Mouse (Mus musculus): ENCODE measurements around the gene Asphd2.

Gene Asphd2

DNA sequence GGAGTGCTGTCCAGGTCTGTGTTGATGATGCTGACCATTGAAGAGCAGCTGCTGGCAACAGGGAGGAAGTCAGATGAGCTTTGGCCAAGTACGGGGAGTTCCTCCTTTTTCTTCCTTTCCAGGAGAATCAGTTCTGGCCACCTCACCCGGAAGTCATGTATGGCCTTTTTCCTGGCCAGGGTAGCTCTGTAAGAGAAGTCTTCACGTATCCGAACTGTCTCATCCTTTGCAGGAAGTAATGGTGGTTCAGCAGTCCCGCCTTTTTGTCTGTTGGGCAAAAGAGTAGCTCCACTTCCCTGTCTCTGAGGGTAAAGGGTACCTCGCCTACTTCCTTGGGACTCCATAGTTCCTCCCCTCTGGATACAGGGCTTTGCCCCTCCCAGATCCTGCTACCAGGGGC lies 39.2 kb downstream of the Asphd2 start:
- in situ Hi-C loops (cut with MboI, MseI): no loop called here

DNA sequence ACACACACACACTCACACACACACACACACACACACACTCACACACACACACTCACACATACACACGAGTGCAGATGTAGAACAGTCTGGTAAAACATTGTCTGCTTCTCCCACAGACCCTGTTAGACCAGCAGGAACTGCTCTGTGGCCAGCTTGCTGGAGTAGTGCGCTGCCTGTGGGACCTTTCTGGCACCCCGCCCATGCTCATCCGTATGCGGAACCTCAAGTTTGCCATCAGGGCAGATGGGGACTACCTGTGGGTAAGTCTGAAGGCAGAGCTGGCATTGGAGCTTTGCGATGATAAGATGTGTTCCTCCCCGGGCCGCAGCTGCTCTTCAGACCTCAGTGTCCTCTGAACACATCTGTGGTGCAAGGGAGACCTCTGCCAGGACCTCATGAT lies 45.5 kb downstream of the Asphd2 start:
- in situ Hi-C loops (cut with MboI, MseI): loop anchor here (10.0 kb wide), 2 partner anchors 786 to 1416 kb away; no protein-coding TSS in a partner anchor

DNA sequence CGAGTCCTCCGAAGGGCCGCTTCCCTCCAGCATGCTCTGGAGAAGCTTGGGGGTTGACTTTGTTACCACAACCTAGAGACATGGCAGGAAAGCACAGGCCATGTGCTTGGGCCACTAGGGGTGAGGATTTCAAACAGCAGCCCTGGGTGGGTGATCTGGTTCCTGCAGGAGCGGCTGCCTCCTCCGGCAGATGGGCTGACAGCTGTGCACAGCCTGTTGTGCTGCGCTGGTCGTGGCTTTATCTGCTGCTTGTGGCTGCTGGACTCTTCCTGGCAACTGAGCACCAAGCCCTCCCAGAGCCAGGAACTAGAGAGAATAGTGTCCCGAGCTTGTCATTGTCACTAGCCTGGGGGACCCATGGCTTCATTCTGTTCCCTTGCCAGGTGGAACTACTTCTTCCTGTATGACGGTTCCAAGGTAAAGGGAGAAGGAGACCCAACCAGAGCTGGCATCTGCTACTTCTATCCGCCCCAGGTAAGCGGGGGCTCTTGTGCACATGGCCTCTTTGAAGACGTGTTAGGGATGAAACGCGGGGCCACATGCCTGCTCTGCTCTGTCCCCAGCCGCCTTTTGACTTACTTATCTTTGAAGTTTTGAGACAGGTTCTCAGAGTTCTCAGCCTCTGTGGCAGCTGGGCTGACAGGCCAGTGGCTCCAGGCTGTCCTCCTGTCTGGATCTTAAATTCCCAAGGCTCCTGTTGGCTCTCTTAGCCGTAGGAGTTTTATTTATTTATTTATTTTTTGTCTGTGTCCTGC lies 48.3 kb downstream of the Asphd2 start:
- in situ Hi-C loops (cut with MboI, MseI): loop anchor here (10.0 kb wide), 2 partner anchors 788 to 1418 kb away; no protein-coding TSS in a partner anchor

DNA sequence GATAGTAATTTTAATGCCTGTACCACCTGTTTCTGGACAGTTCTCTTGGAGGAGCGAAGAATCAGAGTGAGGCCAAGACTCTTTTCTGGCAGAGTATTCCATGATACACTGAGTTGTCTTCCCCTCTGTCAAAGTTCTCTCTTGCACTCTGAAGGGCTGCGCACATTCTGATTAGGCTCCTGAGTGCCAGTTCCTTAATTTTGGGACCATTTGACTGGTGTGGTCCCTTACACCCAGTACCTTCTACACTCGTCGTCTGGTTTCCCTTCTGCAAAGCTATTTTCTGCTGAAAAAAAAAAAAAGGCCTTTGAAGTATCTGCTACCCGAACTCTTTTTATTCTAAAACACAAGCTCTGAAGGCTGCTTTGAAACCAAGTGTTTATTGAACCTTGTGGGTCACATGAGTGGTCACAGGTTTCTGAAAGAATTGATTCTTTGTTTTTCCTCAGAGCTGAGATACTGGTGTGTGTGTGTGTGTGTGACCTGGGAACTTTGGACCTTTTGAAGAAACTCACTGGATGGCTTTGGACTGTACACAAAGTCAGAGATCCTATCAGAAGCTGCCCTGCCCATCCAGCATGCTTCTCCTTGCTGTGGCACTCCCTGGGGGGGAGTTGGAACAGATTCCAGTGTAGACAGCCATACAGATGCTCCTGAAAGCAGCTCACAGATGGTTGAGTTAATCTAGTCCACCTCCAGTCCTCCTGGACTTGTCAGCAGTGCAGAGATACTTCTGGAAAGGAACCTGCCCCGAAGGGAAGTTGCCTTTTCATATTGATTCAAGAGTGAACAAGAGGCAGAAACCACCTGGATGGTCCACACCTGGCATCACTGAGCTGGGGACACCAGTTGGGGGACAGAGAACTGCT lies 50.3 kb downstream of the Asphd2 start:
- in situ Hi-C loops (cut with MboI, MseI): loop anchor here (10.0 kb wide), 2 partner anchors 790 to 1420 kb away; no protein-coding TSS in a partner anchor

DNA sequence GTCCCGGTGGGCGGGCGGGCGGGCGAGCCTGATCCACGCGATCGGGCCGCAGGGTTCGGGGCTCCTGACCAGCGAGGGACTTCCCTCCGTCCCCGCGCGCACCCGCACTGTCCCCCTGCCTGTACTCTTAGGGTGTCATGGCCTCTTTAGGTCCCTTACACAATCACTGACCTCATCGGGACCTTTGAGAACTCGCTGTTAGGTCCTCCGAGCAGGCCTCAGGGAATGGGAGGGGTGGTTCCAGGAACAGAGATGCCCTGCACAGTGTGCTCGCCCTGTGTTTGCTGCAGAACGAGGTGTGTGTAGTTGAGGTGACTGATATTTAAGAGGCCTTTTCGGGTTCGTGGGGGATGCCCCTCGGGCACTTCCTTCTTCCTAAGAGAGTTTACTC lies 51.5 kb downstream of the Asphd2 start:
- in situ Hi-C loops (cut with MboI, MseI): loop anchor here (10.0 kb wide), 2 partner anchors 792 to 1422 kb away; no protein-coding TSS in a partner anchor

DNA sequence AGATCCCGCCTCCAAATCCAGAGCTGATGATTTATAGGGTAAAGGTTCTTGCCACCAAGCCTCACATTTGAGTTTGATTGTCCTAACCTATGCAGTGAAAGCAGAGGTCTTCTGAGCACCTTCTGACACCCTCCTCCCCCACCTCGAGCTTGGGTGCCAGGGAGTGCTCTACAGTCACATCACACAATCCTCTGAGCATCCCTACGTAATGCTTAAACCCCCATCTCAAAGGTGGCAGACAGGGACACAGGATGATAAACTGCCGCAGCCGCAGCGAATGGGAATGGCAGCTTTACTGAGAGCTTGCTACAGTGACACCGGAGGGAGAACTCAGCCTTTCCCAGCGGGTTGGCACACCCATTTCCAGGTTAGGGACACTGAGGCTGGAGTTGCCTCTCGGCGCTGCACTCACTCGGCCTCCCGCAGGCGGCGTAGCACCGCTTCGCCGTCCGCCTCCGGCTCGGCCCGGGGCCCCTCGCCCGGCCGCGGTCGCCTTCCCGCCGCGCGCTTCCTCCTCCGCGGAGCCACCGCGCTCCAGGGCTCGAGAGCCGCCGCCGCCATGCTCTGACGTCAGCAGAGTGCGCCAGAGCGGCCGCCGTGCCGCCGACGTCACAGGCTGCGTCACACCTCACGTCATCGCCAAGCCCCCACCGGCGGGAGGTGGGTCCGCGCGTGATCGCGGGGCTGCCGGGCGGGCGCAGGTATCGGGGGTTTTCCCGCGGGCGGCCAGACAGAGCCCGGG lies 52.0 kb downstream of the Asphd2 start, which contains the start of the genes Srrd and Hps4:
TSS of gene Srrd (minus strand) at position 578 of the 742 bp plus-strand sequence.
TSS of gene Hps4 (plus strand) at position 621 of the 742 bp plus-strand sequence.
- in situ Hi-C loops (cut with MboI, MseI): loop anchor here (10.0 kb wide), 2 partner anchors 792 to 1422 kb away; no protein-coding TSS in a partner anchor

DNA sequence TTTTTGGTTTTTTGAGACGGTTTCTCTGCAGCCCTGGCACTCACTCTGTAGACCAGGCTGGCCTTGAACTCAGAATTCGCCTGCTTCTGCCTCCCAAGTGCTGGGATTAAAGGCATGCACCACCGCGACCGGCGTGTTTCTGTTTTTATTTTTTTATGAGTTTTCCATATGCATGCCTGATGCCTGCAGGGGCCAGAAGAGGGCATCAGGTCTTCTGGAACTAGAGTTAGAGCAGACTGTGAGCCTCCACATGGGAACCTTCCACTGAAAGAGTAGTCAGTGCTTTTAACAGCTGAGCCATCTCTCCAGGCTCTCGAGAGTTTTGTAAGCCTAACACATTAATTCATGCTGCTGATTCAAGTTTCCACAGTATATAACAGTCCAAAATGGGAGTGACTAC lies 55.5 kb downstream of the Asphd2 start:
- in situ Hi-C loops (cut with MboI, MseI): loop anchor here (5.0 to 10.0 kb wide), 2 partner anchors 97 to 1684 kb away; partner anchors contain the start of genes Ddx51 and Noc4l

DNA sequence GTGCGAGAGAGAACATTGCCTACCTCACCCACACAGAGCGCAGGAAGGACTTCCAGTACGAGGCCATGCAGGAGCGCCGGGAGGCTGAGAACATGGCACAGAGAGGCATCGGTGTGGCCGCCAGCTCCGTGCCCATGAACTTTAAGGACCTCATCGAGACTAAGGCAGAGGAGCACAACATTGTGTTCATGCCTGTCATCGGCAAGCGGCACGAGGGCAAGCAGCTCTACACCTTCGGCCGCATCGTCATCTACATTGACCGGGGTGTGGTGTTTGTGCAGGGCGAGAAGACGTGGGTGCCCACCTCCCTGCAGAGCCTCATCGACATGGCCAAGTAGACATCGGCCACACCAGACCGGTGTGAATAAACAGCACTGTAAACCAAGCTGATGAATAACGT lies 57.7 kb downstream of the Asphd2 start:
- in situ Hi-C loops (cut with MboI, MseI): loop anchor here (5.0 to 10.0 kb wide), 2 partner anchors 95 to 1682 kb away; partner anchors contain the start of genes Ddx51 and Noc4l

DNA sequence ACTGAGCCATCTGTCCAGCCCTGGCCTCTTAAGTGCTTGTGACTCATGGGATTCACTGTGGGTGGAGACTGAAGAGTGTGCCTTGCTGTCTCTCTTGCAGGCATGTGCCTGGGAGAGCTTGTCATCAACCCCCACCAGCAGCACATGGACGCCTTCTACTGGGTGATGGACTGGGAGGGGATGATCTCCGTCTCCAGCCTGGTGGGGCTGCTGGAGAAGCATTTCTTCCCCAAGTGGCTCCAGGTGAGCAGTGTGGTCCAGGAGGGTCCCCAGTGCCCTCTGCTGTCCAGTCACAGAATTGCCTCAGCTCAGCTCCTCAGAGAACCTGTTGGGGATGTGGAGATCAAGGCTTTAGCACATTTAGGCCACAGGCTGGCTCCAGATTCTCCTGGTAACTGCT lies 59.2 kb downstream of the Asphd2 start:
- in situ Hi-C loops (cut with MboI, MseI): loop anchor here (5.0 to 10.0 kb wide), 2 partner anchors 93 to 1681 kb away; partner anchors contain the start of genes Ddx51 and Noc4l
